Mouse (Mus musculus) thymus, postnatal 4 days (tissue): ENCODE measurements around the gene Rtp1.
A peak's percentile ranks its signal among the peaks of the same experiment; 100 is the strongest.

Source experiments
- DNase-seq: peaks from one replicate; pipeline ENCODE4 v3.0.0; 2021

Rtp1 gene

DNA sequence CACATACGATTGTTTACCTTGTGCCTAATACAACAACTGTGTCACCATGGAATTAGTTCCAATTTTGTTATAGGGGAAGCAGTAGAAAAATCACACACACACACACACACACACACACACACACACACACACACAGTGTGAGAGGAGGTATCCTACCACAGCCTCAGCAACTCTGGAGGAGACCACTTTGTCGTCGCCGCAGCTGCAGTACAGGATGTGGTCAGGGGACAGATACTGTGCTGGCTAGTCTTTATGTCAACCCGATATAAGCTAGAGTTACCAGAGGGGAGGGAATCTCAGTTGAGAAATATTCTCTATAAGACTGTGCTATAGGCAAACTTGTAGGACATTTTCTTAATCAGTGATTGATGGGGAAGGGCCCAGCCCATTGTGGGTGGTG lies 28.4 kb downstream of the Rtp1 start:
- peak; percentile 38 for DNase-seq

DNA sequence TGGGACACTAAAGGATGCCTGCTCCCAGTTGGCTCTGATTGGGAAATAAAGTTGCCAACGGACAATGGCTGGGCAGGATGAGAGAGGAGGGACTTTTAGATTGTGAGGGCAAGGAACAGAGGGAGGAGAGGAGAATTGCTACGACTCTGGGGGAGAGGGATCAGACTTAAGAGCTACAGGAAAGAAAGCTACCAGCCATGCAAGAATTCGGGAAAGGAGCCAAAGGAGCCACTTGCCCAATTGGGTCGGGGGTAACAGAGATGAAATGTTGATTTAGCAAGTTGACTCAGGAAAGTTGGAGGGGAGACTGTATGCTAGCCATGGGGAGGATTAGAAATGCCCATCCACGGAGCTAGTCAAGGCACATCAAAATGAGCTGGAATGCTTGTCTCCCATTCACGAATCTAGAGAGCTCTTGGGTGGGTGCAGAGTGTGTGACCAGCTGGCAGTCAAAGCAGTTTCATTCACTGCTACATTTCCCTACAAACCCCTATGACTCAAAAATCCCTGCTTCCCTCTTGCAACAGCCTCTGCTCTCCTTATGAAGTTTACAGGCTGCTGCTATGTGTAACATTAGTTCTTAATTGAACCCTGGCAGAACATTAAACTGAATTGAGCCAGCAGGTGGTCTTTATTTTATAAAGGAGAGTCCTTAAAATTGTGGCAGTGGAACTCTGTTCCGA lies 30.1 kb downstream of the Rtp1 start:
- DNase-seq = no peak

DNA sequence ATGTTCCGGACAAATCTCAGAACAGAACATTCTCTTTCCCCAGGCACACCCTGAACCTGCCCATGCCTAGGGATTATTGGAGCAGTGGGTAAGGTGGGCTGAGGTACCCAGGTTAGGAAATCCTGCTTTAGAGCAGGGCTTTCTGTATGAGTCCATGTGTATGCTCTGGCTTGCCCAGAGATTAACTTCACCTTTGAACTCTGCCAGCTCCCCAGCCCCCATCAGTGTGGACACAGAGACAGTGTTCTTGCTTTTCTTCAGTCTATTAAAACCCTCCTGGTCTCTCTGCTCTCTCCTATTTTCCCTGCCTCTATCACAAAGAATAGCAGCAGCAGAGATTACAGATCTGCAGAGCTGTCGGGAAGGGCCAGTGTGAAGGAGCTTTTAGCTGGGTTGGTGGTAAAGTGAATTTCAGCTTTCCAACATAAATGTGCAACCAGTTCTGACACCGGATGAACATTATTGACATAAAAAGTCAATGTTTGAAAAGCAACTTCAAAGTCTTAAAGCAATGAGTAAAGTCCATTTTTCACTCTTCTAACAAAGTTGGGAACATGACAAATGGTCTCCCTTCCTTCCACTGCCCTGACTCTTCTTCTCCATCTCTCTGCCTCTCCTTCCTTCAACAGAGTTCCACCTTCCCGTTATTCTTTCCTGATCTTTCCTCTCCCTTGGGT lies 34.9 kb downstream of the Rtp1 start:
- no peak for DNase-seq

GRCm38 (mm10) chr16:23471551-23471950 lies 42.6 kb downstream of the Rtp1 start:
- DNase-seq = no peak

- DNase-seq = no peak
These were observed 43.1 kb downstream of the Rtp1 start for GRCm38 (mm10) chr16:23472046-23472445.

DNA sequence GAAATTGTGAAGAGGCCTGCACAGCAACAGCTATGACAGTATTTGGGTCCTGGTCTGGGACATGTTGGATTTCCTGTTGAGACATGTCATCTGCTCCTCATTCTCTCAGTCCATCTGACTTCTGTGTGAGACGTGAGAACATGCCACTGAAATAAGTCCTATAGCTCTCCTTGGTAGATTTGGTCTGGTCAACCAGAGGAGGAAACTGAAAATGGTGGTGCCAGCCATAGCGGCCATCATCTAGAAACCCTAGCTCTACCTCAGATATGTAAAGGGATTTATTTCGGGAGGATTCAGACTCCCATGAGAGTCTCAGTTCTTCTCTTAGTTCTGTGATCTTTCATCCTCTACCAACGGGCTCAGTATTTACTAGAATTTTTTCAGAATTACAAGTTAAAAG lies 46.7 kb downstream of the Rtp1 start:
- DNase-seq = no peak

DNA sequence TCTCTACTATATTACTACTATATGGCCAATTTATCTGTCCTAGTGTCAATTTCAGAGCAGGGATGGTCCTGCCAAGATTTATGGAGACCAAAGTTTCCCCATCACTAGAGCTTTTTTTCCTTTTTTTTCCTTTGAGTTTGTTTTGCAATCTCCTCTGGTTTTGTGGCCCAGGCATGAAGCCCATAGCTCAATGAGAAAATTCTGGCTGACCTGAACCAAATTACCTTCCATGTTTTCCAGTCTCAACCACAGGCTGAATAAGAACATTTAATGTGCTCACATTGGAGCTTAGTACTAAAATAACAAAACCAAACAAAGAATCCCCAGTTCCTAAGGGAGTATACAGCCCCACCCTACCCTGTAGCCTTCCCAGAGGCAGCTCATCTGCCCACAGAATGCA lies 47.7 kb downstream of the Rtp1 start:
- DNase-seq = no peak

- no peak for DNase-seq
These were observed 51.1 kb downstream of the Rtp1 start for GRCm38 (mm10) chr16:23479872-23480603.

- DNase-seq = no peak
These were observed 53.3 kb downstream of the Rtp1 start for GRCm38 (mm10) chr16:23482218-23482617.

DNA sequence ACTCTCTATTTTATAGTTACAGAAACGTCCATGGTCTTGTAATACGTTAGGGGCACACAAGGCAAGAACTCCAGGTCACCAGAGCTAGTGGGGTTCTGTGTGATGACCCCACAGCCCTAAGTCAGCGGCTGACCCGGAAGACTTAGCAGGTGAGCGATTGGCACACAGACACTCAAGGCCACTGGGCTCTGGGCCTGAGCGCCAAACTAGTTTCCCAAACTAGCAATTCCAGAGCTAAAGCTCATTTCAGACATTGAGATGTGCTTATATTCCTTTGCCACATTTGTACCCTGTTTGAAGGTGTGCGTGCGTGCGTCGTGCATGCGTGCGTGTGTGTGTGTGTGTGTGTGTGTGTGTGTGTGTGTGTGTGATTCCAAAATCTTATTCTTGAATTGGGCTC lies 53.9 kb downstream of the Rtp1 start:
- no peak for DNase-seq

GRCm38 (mm10) chr16:23483292-23483691 lies 54.4 kb downstream of the Rtp1 start:
- DNase-seq = no peak
